Mouse (Mus musculus) adrenal gland, postnatal 14 days (tissue): ENCODE measurements at regions not wholly inside any gene's neighbourhood (a gene's known extent, or its start where the extent isn't known, plus 50 kb on each side); places are given as distances from the start of the nearest gene placed in this dataset.
A peak's percentile ranks its signal among the peaks of the same experiment; 100 is the strongest.

Experiments used
- DNase-seq: peaks from one replicate; pipeline ENCODE4 v3.0.0; 2021; ENCODE audit warnings: mixed read lengths

- DNase-seq: no peak
Observed at GRCm38 (mm10) chr3:150493433-150494045, 944.1 kb upstream of the Adgrl4 start.

DNA sequence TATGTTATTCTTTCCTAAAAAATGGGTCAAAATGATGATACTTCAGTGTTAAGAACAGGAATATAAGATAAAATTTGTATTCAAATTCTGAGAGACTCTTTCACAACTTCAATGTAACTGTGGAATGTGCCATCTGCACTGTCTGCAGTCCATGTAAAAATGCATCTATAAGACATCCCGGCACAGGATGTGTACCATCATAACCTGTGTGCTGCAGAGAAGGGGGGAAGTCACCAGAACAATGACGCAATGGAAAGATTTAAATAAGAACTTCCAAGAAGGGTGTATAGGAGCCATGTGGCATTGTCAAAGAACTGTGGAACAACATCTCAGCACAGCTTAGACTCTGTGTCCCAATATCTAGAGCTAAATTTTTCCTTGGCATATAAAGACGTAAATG is 906.7 kb upstream of the Adgrl4 start:
- DNase-seq: no peak

GRCm38 (mm10) chr3:150543118-150543517 is 894.6 kb upstream of the Adgrl4 start:
- no peak for DNase-seq

GRCm38 (mm10) chr3:150588474-150588873 is 849.2 kb upstream of the Adgrl4 start:
- DNase-seq: no peak

GRCm38 (mm10) chr3:150590978-150591377 is 846.7 kb upstream of the Adgrl4 start:
- DNase-seq: no peak

GRCm38 (mm10) chr3:150603400-150604095 is 834.1 kb upstream of the Adgrl4 start:
- DNase-seq: no peak

DNA sequence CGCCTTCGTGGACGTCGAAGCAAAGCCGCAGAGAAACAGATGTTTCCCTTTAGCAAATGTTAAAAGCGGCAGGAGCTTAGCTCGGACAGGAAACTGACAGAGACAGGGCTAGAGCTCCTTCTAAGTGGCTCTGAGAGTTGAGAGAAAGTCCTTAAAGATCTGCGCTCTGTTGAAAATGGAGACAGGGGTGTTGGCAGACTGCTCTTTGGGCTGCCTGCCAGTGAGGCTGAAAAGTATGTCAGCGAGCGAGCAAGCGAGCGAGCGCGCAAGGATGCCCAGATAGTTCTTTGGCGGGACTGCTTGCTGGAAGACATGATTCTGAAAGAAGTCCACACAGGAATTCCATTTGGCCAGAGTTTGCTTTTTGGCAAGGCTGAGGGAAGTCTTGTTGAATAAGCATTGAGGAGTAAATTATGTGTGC is 827.0 kb upstream of the Adgrl4 start:
- DNase-seq: peak; percentile 30

GRCm38 (mm10) chr3:150637544-150637943 is 800.1 kb upstream of the Adgrl4 start:
- no peak for DNase-seq

DNA sequence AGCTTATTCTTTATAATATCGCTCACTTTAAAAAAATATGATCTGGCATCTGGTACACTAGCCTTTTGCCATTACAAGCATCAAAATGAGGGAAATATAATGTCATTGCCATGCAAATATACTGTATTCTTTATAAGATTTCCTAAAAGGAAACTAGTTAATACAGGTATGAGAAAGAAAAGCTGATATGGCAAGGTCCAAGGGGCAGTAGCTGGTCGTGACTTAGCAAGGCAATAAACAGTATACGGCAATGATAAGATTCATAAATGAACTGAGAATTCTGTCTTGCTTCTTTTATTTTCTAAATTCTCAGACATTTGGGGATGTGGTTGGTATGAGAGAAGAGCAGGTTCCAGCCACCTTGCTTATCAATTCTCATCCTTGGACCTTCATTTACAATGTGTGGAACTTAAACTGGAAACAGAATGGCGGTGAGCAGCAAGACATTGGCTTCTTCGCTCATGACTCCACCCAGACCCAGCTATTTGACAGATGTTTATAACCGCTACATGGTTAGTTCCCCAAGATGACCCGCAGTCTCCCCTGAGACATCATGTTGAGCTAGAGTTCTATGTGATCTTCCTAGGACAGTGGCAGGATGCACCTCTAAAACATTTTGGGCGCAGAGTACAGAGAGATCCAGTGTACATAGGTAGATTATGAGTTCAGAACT is 797.5 kb upstream of the Adgrl4 start:
- DNase-seq: no peak

DNA sequence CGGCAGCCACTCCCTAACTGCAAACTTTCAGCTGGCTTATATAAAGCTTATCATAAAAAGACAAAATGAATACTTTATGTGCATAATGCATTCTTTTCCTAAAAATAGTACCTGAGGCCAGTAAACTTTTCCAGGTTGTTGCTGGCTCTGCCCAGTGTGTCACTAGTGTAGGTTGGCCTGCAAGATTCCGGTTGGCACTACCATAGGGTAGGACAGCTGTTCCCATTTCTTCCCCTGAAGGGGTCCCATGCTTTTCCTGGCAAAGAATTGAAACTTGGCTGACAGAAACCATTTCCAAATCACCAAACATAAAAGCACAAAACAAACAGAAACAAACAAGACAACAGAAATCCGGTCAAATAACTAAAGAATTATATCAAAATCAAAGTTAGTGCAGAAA is 789.6 kb upstream of the Adgrl4 start:
- no peak for DNase-seq

DNA sequence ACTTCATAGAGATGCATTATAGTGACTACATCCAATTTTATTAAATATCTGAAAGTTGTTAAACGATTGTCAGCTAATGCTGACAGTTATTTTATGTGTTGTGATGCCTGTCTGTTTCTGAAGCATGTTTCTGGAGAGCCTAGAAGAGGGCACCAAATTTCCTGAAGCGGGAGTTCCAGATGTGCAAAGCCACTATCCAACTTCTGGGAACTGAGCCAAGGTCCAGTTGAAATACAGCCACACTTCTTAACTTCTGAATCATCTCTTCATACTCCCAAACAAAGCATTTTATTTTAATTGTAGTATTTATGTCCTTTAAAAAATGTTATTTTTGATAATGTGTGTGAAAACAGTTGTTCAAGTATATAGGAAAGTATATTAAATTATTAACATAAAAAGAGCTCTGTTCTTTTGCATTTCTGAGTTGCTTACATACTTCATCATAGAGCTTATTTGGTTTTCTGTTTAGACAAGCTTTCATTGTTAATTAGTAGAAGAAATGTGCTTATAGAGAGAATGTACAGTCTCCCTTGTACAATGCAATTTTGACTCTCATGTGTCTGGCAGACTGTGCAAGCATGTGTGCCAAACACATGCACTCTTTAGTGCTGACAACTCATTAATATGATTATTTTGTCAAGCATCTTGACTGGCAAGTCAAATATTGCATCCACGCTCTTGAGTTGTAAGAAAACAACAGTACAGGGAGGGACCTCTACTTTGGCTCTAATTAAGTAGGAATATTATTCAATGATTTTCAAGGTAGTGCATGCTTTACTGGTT is 787.7 kb upstream of the Adgrl4 start:
- no peak for DNase-seq

DNA sequence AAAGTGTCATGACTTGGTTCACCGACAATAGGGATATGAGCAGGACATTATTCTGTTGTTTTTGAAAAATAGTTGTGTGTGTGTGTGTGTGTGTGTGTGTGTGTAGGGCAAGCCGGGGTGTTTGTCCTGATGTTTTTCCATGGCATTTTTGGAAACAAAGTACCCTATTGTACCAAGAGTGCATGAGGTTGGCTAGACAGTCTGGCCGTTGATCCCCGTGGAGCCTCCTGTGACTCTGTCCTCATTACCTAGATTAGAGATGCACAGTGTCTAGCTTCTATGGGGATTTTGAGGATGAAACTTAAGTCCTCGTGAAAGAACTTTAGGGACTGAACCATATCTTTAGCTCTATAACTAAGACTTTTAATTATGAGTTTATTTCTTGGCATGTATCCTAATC is 741.9 kb upstream of the Adgrl4 start:
- no peak for DNase-seq

GRCm38 (mm10) chr3:150699990-150700389 is 737.7 kb upstream of the Adgrl4 start:
- DNase-seq: no peak
